Mouse (Mus musculus) midbrain, embryonic 14.5 days (tissue): ENCODE measurements around the gene Ephb1. TPM values are rescaled to one million over a fixed set of nuclear protein-coding genes. Genes with fewer than 3 reads are reported as not detected.

ENCODE experiments used
- ATAC-seq: fragments of 200-750 bp; cut with Nextera tagmentation; 2 replicates; pipeline ENCODE4 v1.8.0; 2017; ENCODE audit warnings: moderate number of reproducible peaks, moderate library complexity; ENCODE audit not compliant: low FRiP score, low TSS enrichment
- DNase-seq: peaks from one replicate; pipeline ENCODE4 v3.0.0-alpha.2; 2015
- H3K27ac ChIP-seq: fragments of 300-500 bp; sonication (generic); replicated peaks from 2 replicates; pipeline ENCODE4 v1.5.1; 2014; ENCODE audit warnings: mild to moderate bottlenecking, low read depth, low read length, moderate library complexity
- H3K27me3 ChIP-seq: fragments of 300-500 bp; sonication (generic); 2 replicates; pipeline ENCODE4 v1.6.1; 2014; ENCODE audit warnings: low read length, control low read depth, mixed read lengths; ENCODE audit not compliant: control insufficient read depth, insufficient read depth
- H3K36me3 ChIP-seq: fragments of 300-500 bp; sonication (generic); 2 replicates; pipeline ENCODE4 v1.6.1; 2014; ENCODE audit warnings: low read length, control low read depth; ENCODE audit not compliant: control insufficient read depth, insufficient read depth
- H3K4me1 ChIP-seq: fragments of 300-500 bp; sonication (generic); 2 replicates; pipeline ENCODE4 v1.6.1; 2014; ENCODE audit warnings: mild to moderate bottlenecking, antibody characterized with exemption, low read length, control low read depth; ENCODE audit not compliant: control insufficient read depth, insufficient read depth
- H3K4me2 ChIP-seq: fragments of 300-500 bp; sonication (generic); 2 replicates; pipeline ENCODE4 v1.6.1; 2014; ENCODE audit warnings: mild to moderate bottlenecking, low read length, moderate library complexity
- H3K4me3 ChIP-seq: fragments of 300-500 bp; sonication (generic); replicated peaks from 2 replicates; pipeline ENCODE4 v1.5.1; 2014; ENCODE audit warnings: low read depth, low read length
- H3K9ac ChIP-seq: fragments of 300-500 bp; sonication (generic); replicated peaks from 2 replicates; pipeline ENCODE4 v1.6.1; 2014; ENCODE audit warnings: mild to moderate bottlenecking, low read length, moderate library complexity
- H3K9me3 ChIP-seq: fragments of 300-500 bp; sonication (generic); 2 replicates; pipeline ENCODE4 v1.6.1; 2016; ENCODE audit warnings: low read length, control low read depth, mixed read lengths; ENCODE audit not compliant: control insufficient read depth
- WGBS: fragments of 180-500 bp; shearing (Covaris S2); extraction: QIAGEN DNeasy Blood & Tissue Kit; methylation state at CpG from one replicate; pipeline ENCODE4 v1.1.7; 2014; 5-methylcytosine and 5-hydroxymethylcytosine counted together
- polyA plus RNA-seq: library from polyadenylated mRNA; unstranded; fragments of >200 nt; fragmentation: Nextera tagmentation; extraction: Ambion mirVana; gene quantifications from 2 replicates; pipeline ENCODE4 v1.2.1, GENCODE M21; 2014

Gene Ephb1
- polyA plus RNA-seq, 1 experiment from 2014 or later, result 93.9 TPM

DNA sequence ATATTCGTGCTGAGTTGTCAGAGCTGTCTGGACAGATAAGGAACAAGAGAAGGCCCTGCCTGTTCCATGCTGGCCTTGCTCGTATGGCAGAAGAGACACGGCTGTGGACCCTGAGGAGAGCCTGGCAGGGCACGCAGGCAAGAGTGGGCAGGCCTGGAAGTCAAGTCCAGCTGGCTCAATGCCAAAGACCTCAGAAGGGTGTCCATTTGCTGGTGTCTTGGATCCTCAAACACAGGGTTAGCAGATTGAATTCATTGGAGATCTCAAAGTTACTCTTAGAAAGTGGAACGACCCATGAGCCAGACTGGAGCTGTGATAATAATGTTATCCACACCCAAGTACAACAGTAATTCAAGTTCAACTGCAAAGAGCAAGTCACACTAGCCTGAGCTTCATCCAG, 273.6 kb downstream of the Ephb1 start:
- WGBS, result 78% methylated on average over 5 of the region's 5 CpGs
- DNase-seq (no peak), ATAC-seq (no peak)
- Histone ChIP-seq H3K27me3 (no peaks in the 10 kb centered on the region), H3K4me2 (no peak overlapping the region), H3K36me3 (no peaks in the 10 kb centered on the region), H3K4me1 (no peaks in the 10 kb centered on the region), H3K4me3 (no peak overlapping the region), H3K9ac (no peak overlapping the region), H3K27ac (no peak overlapping the region), H3K9me3 (no peaks in the 10 kb centered on the region)

DNA sequence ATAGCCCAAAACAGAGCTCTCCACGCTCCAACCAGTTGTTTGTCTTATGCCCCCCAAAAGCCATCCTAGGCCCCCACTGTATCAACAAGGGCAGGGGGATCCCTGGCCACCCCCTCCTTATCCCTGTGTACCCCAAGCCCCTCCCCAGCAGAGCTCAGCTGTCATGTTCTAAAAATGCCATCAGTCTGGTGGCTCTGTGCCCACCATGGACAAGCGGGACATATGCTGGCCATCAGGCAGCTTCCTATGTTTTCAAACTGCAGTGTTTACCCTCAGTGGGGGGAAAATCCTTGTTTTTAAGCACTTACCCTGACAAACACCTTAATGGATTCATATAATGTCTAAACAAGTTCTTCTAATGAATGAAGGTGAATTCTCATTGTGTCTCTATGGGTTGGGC, 275.3 kb downstream of the Ephb1 start:
- DNase-seq, result no peak
- 96% methylated on average over 2 of the region's 2 CpGs for WGBS
- H3K9me3 ChIP-seq, result no peaks in the 10 kb centered on the region
- no peak overlapping the region for H3K9ac ChIP-seq
- 0 out of 2 replicates have a peak, but pooled peaks cover 5% of the 10 kb centered on the region for H3K4me1 ChIP-seq
- no peak overlapping the region for H3K4me3 ChIP-seq
- no peak overlapping the region for H3K27ac ChIP-seq
- H3K36me3 ChIP-seq, result no peaks in the 10 kb centered on the region
- no peak for ATAC-seq
- no peak overlapping the region for H3K4me2 ChIP-seq
- H3K27me3 ChIP-seq, result no peaks in the 10 kb centered on the region

DNA sequence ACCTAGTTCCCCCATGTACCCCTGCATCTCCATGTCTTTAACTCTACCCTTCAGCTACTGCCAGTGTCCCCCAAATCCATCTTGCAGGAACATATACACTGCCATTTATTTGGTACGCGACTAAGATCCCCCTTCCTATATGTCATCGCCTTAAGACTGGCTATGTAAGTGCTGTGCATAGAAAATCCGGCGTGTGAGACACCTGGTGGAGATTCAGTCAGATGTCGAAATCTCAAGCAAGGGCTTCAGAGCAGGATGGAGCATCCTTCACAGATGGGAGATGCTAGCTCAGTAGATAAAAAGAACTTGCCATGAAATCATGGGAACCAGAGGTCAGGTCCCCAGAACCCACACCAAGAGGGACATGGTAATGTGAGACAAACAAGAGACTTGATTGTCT, 276.3 kb downstream of the Ephb1 start:
- ATAC-seq, result no peak
- no peak for DNase-seq
- Histone ChIP-seq H3K4me3 (no peak overlapping the region), H3K4me2 (no peak overlapping the region), H3K4me1 (peaks cover 11% of the 10 kb centered on the region; the same call in 1 of the 2 replicates), H3K9me3 (no peaks in the 10 kb centered on the region), H3K9ac (no peak overlapping the region), H3K27ac (no peak overlapping the region), H3K36me3 (no peaks in the 10 kb centered on the region), H3K27me3 (no peaks in the 10 kb centered on the region)
- WGBS, result 92% methylated on average over 6 of the region's 6 CpGs

DNA sequence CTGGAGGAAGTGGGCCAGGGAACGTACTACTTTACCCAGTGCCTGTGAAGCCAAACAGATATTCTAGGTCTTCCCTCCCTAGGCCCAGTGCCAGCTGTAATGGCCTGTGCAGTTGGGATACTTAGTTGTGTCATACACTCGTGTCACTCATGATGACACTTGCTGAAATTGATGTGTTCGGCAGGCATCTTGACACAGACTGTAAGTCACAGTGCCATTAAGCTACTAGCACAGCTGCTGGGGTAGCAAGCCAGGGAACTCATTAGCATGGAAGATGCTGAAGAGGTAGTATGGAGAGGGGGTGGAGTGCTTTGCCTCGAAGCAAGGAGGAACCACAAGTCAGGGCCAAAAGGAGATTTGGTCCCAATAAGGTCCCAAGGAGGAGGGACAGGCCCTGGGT, 279.0 kb downstream of the Ephb1 start:
- no peak for DNase-seq
- H3K4me2 ChIP-seq, result no peak overlapping the region
- no peak for ATAC-seq
- H3K9me3 ChIP-seq, result no peaks in the 10 kb centered on the region
- 73% methylated on average over 4 of the region's 4 CpGs for WGBS
- H3K9ac ChIP-seq, result no peak overlapping the region
- no peak overlapping the region for H3K27ac ChIP-seq
- H3K36me3 ChIP-seq, result no peaks in the 10 kb centered on the region
- no peak overlapping the region for H3K4me3 ChIP-seq
- peaks cover 19% of the 10 kb centered on the region for H3K4me1 ChIP-seq
- no peaks in the 10 kb centered on the region for H3K27me3 ChIP-seq

DNA sequence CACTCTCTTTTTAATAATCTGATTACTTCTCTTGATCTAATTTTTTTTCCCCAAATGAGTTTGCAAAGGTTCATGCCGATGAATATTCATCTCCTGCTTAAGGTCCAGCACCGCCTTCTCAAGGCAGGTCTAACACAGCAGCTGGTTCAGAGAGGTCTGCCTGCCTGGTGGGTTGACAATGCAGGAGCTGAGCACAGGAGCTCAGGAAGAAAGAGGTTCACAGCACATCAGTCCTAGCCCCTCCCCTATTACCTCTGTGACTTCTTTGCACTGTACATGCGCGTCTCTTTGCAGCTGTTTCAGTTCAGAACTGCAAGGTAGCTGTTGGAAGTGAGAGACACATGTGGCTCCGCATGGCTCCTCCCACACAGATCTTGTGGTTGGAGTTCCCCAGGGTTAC, 281.1 kb downstream of the Ephb1 start:
- H3K27me3 ChIP-seq, result no peaks in the 10 kb centered on the region
- peak overlapping the region; percentile 41; the same call in 1 of the 2 replicates for H3K27ac ChIP-seq
- H3K4me2 ChIP-seq, result no peak overlapping the region
- DNase-seq (no peak), ATAC-seq (no peak)
- H3K4me1 ChIP-seq, result peaks cover 19% of the 10 kb centered on the region
- no peaks in the 10 kb centered on the region for H3K9me3 ChIP-seq
- H3K36me3 ChIP-seq, result no peaks in the 10 kb centered on the region
- WGBS, result 76% methylated on average over 5 of the region's 5 CpGs
- no peak overlapping the region for H3K4me3 ChIP-seq
- no peak overlapping the region for H3K9ac ChIP-seq

DNA sequence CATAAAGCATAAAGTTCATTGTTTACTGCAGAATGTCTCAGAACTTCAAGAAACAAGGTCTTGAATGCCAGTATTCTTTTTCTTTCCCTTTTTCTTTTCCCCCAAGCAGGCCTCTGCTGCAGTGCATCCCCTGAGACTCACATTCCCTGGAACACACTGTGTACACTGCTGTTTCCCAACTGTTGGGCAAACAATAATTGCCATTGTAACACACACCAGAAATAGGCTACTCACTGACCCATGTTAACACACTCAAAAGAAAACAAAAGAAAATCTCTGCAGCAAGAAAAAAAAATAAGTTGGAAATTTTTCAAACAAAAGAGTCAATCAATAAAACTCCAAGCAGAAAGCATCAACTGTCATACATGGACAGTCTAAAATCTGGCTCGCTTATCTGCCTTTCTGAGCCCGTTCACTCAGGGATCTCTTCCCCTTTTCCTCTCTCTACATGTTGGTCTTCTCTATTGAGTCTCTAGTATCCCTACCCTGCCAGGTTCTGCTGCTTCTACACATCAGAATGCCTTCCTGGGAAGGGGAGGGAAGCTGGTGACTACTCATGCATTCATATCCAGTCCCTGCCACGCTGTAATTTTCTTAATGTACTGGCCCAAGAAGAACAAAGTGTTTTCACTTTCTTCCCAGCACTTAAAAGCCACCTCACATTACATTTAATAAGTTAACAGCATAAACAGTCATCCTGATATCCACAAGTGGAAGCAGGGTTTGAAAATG, 285.2 kb downstream of the Ephb1 start:
- 57% methylated on average over 3 of the region's 3 CpGs for WGBS
- DNase-seq (no peak), ATAC-seq (no peak)
- 0 out of 2 replicates have a peak overlapping the region, but pooled peaks have one; percentile 6 for H3K27ac ChIP-seq
- no peak overlapping the region for H3K9ac ChIP-seq
- peaks cover 14% of the 10 kb centered on the region for H3K4me1 ChIP-seq
- no peak overlapping the region for H3K4me2 ChIP-seq
- no peak overlapping the region for H3K4me3 ChIP-seq
- no peaks in the 10 kb centered on the region for H3K27me3 ChIP-seq
- H3K36me3 ChIP-seq, result peaks cover 6% of the 10 kb centered on the region; the same call in 1 of the 2 replicates
- no peaks in the 10 kb centered on the region for H3K9me3 ChIP-seq

DNA sequence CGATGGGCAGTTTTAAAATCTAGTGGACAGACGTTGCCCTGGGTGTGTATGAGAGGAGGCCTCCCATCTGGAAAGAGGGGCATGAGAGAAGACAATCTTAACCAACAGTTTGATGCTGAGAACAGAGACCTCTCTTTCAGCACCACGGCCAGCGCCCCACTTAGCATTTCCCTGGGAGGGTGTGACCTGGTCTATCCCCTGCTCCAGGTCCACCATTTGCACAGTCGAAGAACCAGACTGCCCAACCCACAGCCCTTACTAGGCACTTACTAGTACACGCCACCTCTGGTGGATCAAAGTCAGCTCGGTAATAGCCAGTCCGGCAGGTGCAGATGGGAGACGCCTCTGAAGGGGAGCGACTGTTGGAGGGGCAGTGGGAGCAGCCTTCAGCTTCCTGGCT, 287.9 kb downstream of the Ephb1 start:
- DNase-seq (no peak), ATAC-seq (no peak)
- Histone ChIP-seq H3K9ac (no peak overlapping the region), H3K36me3 (peaks cover 6% of the 10 kb centered on the region), H3K27me3 (no peaks in the 10 kb centered on the region), H3K4me1 (no peaks in the 10 kb centered on the region), H3K9me3 (no peaks in the 10 kb centered on the region), H3K4me2 (no peak overlapping the region), H3K27ac (no peak overlapping the region), H3K4me3 (no peak overlapping the region)
- WGBS, result 81% methylated on average over 10 of the region's 10 CpGs

DNA sequence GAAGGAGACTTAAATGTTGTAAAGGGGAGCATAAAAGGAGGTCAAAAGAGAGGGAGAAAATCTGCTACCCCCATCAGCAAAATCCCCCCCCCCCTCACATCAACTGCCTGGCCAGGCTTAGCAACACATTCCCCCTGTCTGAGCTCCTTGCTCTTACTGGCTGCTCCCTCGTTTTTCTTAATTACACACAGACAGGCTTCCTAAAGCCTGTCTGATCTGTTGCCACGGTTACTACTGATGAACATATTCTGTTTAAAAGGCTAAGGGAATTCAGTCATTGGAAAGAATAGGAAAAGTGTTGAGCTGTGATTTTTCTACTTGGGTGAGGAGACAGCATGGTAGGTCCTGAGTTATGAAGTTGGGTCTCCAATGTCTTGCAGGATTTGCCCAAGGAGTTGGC, 308.6 kb downstream of the Ephb1 start:
- H3K9me3 ChIP-seq, result no peaks in the 10 kb centered on the region
- WGBS, result 5% methylated on average over 2 of the region's 2 CpGs
- peak overlapping the region; percentile 74 for H3K27ac ChIP-seq
- peaks cover 21% of the 10 kb centered on the region for H3K4me1 ChIP-seq
- no peak overlapping the region; the same call in 1 of the 2 replicates for H3K9ac ChIP-seq
- no peak overlapping the region for H3K4me3 ChIP-seq
- peaks cover 4% of the 10 kb centered on the region for H3K36me3 ChIP-seq
- DNase-seq (peak; percentile 64), ATAC-seq (peak; percentile 67; the same call in 1 of the 2 replicates)
- H3K4me2 ChIP-seq, result no peak overlapping the region
- no peaks in the 10 kb centered on the region for H3K27me3 ChIP-seq
